Mouse (Mus musculus) layer of hippocampus, adult 8-10 months (tissue): Measurements from ENCODE around the gene Mctp1. TPM values are rescaled to one million over a fixed set of nuclear protein-coding genes. Genes with fewer than 3 reads are reported as not detected.
"Not testable (repeated sequence)": the region's sequence is repeated elsewhere in the genome, so short reads cannot be mapped to it uniquely, and the experiment has no call there.

ENCODE experiments used
- DNase-seq, 2 experiments: peaks; one replicate each; pipeline ENCODE4 v3.0.0; 2022; ENCODE audit warnings: low spot score in 2 of 2
- total RNA-seq, 4 experiments: library from RNA; stranded (reverse); gene quantifications; 2 replicates each; pipeline ENCODE4 v1.2.4; 2022

Mctp1 gene
- total RNA-seq, 4 experiments from 2014 or later: 48.9 to 59.6 (median 55.3) TPM

DNA sequence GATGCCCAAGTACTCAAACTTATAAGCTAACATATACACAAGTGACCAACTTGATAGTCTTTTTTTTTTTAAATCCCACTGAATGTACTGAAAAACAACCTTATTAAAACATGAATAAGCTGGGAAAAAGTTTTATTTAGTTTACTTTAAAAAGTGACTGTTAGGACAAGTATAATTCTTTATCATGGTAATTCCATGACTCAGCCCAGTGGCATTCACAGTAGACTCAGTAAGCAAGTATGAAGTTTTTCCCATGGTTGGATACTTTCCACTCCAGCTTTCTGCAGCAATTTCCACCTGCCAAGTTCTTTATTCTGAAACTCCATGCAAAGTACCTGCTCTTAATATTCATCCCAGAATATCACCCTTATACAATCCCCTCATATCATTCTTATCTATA is 97.3 kb downstream of the Mctp1 start:
- no peak for DNase-seq

DNA sequence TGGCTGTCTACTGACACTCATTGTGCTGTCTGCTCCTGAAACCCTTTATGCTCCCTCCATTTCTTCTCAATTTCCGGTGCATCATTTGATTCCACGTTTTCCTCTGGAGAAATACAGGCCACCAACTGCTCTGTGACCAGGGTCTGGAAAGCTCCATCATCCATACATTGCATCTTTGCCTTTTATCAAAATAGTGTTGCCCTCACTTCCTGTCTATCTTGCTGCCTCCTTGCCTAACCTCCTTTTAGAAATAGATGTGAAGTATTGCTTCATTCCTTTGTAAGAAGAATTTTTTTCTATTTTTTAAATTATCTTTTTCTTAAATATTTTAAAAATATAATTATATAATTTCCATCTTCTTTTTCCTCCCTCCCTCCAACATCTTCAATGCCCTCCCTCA is 98.7 kb downstream of the Mctp1 start:
- no peak for DNase-seq

DNA sequence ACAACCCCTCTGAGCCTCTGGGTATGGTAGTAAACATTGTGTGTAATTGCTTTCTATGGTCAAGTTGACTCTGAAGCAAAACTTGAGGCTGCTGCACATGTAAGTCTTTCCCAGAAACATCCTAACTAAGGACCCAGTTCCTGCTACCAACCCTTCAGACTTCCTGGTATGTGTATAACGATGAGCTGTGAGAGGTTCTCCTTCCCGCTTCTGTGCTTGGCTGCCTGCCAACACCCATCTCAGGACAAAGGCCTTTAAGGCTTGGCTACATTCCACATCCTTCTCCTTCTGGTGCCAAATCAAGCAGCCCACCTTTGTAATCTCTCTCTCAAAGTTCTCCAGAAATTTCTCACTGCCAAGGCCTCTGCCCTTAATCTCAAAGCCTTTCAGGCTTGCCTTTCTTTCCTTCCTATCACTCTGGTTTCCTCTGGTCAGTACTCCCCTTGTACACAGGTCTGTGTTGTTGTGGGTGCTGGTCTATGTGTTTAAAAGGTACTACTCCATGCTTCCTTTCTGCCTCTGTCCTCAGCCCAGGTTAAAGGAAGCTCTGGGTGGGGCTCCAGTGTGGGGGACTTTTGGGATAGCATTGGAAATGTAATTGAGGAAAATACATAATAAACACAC is 99.9 kb downstream of the Mctp1 start:
- DNase-seq: no peak

DNA sequence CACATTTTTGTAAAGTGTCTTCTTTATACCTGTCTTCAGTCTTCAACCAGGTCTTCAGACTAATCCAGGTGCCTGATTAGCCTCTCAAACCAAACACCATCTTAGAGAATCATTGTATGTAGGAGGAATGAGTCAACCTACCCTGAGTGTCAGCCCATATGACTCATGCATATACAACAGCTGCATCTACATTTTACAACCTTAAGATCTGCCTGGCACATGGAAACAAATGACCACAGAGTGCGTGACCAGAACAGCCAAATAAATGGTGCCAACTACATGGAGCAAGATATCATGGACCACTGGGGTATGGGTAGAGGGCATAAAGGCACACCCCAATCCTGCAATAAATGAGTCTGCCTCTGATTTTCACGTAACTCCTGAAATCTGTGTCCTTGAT is 131.6 kb downstream of the Mctp1 start:
- no peak for DNase-seq

DNA sequence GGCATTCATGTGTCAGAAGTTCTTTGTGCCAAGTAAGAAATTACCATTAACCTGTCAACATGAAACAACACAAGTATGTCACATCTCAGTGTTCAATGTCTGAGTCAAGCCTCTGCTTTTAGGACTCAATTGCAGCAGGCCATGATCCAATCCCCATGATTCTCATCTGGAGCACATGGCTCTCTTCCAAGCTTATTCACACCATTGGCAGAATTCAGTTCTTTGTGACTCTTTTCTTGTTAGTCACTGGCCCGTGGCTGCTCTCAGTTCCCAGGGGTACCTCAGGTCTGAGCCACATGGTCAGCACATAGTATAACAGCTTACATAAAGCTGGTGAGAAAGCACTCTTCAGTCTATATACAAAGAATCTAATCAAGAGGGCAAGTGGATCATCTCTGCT is 138.8 kb downstream of the Mctp1 start:
- no peak for DNase-seq

DNA sequence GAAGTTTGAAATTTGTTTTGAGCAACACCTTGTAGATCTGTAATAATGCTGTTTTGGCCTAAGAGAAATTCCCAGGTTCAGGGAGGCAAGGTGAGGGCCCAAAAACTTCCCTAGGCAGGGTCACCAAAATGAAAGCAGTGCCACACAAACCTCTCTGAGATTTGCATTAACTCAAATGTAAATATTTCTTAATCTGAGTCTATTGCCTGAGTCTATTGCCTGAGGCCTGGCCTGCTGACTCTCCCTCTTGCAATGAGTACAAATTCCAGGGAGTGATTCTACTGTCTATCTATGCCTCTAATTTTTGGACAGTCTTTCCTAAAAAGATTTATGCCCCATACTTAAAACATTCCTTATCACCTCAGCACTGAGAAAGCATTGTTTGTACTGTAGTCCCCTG is 143.0 kb downstream of the Mctp1 start:
- DNase-seq: no peak

DNA sequence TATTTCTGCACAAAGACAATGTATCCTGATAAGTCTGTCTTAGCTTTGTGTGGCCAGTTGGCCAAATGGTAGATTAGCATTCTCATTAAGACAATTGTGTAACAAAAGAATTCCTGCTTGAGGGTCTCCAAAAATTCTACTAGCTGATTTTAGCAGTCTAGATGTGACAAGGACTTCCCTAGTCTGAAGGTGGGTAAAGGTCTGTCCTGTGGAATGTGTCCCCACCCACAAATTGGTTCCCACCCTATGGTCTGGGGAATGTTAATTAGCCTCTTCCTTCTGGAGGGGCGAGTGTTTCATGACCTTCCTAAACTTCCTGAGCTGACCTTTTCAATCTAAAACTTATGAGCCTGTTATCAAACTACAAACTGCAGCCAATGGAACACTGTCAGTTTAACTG is 143.4 kb downstream of the Mctp1 start:
- no peak for DNase-seq

DNA sequence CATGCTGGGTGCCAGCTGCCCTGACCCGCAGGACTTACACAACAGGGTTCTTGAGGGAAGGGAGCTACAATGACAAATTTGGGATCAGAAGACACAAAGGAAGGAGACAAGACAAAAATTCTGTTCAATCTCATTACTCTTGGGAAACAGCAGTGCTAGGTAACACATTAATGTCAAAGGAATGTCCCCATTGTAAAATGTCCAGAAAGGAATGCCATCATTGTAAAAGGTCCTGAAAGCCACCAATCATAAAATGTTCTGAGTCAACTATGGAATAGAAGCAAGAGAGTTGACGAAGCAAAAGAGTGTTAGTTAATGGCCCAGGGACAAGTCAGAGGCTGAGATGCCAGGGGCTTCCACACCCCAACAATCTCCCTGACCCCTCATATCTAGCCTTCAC is 145.6 kb downstream of the Mctp1 start:
- no peak for DNase-seq

DNA sequence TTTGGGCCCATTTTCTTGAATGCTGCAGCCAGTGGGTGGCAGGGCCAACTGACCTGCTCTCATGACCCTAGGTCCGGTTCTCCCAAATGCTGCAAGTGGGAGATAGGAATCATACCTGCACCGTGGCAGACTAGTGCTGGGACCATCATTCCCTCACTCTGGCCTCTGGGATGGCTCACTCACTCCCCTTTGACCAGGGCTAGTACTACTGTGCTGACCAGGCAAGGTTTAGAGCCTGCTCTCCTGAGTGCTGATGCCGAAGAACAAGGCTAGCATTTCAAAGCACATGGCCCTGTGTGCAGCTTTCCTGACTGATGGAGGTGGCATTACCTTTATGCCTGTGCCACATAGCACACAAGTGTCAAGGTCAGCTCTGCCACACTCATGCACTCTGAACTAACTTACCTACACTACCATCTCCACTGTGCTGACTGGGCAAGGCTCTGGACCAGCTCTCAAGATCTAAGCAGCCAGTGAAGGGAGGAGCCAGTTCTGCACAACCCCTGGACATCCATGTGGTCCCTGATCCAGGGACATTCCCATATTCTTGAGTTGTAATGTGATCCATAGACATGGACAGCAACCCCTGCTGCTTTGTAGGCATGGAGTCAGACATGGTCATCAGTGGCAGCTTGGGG is 146.7 kb downstream of the Mctp1 start:
- no peak for DNase-seq

DNA sequence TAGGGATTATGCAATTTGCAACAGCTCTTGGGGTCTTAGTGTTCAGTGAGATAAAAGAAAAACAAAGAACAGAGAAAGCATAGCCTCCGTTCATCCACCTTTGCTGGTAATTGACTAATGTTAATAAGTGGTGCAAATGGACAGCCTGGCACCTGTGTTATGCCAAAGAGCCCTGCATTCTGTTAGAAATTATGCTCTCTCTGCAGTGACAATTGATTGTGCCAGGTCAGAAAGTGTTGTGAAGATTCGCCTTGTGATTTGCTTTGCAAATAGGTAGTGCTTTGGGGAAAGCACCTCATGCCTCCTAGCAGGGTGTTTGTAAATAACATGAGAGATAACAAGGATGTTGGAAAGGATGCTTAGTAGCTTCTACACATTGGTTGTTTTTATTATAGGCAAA is 163.5 kb downstream of the Mctp1 start:
- DNase-seq: no peak

DNA sequence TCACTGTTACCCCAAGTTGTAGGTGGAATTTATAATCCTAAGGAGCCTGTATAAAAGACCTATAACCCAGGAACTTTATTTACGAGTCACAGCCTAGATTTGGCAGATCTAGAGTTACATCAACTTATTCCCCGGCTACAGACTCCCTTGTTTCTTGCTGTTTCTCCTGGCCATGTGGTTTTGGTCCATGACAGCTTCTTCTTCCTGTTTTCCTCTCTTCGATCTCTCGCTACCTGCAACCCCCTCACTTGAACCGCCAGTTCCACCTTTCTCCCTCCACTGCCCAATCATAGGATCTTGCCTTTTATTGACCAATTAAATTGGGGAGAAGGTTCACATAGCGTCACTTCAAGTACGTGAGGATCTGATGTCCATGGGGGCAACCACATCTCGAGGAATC is 176.6 kb downstream of the Mctp1 start:
- DNase-seq: no peak

DNA sequence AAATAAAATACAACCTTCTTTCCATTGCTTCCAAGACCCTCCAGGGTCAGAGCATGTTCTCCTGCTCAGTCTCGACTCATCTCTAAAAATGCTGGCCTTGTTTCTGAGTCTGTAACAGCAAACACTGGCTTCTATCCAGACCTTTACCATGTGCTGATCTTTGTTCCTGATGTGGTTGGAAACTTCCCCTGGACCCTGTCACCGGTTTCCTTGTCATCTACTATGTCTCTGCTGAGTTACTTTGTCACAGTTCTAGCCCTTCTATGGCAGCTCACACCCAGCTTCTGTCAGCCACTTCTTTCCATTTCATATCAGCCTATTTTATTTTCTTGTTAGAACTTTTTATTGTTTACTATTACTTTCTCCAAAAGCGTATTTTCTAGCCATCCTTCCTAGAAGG is 177.3 kb downstream of the Mctp1 start:
- no peak for DNase-seq

DNA sequence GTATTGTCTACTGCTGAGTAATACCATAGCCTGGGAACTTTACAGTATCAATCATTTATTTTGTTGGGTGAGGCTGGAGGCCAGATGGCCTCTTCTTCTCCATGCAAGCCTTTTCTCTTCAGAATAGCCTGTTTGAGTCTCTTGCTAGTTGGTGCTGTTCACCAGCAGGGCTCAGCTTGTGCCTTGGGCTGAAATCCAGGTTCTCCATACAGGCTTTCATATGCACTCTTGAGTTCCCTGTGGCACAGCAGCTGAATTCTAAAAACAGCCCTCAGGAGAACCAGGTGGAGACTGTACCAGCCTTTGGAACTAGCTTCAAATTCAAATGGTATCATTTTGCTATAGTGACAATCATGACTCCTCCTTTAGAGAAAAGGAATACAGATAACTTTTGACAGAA is 179.7 kb downstream of the Mctp1 start:
- DNase-seq: no peak

DNA sequence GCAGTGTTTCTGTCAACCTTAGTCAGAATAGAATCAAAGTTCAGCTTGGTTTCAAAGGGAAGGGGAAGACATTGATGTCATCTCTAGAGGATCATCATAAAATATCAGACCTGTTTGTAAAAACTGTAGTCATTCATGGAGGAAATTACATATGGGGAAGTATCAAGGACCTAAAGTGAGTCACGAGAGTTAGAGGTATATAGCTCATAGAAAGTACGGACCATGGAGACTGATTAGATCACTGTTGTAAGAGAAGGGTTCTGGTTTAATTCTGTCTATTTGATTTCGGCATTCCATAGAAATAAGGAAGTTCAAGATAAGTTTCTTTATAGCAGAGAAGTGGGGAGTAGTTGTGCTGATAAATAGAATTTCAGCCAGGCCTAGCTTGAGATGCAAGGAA is 181.7 kb downstream of the Mctp1 start:
- DNase-seq: no peak

DNA sequence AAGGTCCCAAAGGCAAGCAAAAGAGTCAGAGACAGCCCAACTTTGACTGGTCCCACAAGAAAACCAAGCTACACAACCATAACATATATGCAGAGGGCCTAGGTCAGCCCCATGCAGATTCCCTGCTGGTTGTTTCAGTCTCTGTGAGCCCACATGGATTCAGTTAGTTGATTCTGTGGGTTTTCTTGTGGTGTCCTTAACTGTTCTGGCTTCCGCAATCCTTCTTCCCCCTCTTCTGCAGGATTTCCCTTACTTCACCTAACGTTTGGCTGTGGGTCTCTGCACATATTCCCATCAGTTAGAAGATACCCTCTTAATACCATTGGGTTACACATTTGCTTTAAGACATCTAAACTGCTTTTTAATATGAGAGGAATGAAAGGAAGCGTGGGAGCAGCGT is 183.1 kb downstream of the Mctp1 start:
- no peak for DNase-seq

DNA sequence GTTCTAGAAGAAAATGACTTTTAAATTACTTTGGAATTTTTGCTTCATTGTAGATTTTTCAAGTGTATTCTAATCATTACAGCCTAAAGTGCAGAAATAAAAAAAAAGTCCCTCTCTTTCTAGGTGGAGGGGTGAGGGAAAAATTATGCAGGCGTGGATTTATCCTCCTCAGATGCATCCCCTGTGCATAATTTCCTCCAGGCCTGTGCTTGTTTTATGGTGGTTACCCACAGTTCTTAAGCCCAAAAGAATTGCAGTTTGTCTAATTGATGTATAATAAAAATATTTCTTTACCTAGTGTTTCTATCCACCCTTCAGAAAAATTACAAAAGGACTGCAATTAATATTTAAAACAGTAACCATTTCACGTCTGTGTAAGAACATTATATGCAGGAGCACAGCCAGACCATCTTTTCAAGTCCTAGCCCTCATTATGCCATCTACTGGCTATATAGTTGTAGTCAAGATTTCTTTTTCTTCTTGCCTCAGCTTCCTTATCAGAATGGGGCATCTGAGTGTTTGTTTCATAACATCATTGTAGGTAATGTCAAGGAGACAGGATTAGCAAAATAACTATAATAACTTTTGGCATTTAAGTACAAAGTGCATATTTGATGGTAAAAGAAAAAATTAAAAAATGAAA is 184.4 kb downstream of the Mctp1 start:
- no peak for DNase-seq

DNA sequence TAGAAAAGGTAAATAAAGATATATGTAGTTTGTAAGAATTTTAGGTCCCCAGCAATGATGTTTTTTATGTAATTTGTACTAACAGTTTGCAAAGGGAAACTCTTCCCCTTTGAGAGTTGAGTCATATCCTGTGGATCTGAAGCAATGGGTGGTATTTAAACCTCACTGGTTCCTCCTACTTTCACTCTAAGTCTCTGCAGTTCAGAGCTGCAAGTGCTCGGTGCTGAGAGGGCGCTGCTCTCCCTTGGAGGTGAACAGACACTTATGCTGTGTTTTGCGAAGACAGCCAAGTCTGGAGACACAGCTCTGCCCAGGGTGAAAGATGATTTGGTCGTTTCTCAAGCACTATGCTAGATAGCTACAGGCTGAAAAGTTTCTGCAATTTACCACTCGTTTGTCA is 195.1 kb downstream of the Mctp1 start:
- DNase-seq: peak in 1 of 2 experiments; percentile 9

DNA sequence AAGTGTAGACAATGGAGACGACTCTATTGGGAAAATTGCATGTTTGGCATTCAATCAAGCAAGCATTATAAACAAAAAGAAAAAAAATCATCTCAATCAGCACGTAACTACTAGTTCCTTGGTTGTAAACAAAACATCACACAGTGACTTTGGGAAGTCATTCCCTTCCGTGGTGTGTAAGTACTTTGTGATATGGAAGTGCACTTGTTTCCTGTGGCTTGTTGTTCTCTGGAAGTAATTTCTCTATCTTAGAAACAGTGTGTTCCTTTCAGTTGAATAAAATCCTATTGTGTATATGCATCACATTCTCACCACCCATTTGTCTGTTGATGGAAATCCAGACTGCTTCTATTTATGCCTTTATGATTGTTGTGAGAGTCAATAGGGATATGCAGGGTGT is 201.1 kb downstream of the Mctp1 start:
- DNase-seq: no peak

DNA sequence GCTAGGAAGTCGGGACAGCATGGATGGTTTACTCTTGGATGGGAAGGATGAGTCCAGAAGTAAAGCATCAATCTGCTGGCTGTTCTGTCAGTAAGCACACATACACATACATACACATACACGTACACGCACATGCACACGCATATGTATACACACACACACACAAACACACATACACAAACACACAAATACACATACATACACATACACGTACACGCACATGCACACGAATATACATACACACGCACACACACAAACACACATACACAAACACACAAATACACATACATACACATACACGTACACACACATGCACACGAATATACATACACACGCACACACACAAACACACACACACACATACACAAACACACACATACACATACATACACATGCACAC is 206.4 kb downstream of the Mctp1 start:
- not testable (repeated sequence) for DNase-seq

DNA sequence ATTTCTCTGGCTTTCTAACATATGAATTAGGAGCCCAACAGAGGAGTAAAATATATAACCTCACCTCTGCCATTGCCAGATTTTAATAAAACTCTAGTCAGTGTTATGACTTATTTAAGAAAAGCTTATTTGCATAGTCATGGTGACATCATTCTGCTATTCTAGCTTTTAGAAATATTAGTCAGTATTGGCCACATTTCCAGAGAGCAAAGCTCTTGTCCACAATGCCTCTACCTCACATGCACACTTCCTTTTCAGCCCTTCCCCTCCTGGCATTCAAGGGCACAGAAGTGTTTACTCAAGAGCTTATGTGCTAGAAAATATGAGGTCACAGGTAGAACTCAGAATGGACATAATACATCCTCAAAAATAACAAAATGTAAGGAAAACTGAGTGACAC is 206.9 kb downstream of the Mctp1 start:
- no peak for DNase-seq

DNA sequence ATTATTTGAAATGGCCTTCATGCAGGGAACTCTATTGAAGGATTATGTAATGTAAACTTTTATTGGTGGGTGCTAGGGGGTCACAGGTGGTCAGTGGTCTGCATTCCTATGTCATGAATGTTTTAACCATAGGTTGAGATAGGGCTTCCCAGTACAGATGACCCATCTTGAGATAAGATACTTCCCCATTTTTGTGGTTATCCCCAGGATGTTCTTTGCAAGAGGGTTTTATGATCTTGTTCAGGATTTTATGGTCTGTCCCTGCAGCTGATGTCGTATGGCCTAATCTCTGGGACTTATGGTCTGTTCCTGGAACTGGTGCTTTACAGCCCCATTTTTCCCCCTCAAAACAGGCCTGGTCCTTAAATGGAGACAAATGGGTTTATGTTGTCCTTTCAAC is 207.4 kb downstream of the Mctp1 start:
- no peak for DNase-seq

DNA sequence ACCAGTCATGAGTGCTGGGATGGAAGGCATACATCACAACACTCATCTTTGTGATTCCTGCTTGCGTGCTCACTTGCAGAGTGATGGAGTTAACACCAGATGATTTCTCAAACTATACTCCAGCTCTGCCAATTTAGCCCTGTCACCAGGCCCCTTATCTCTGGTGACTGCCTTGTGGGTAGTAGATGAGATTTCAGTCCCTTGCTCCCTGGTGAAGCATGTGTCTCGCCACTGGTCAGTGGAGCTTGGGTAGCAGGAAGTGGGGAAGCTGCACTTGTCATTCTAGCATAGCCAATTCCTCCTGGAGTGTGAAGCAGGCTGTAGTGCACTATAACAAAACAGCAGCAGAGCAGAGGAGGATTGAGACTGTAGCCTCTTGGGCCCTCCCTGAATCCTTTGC is 208.6 kb downstream of the Mctp1 start:
- DNase-seq: no peak

DNA sequence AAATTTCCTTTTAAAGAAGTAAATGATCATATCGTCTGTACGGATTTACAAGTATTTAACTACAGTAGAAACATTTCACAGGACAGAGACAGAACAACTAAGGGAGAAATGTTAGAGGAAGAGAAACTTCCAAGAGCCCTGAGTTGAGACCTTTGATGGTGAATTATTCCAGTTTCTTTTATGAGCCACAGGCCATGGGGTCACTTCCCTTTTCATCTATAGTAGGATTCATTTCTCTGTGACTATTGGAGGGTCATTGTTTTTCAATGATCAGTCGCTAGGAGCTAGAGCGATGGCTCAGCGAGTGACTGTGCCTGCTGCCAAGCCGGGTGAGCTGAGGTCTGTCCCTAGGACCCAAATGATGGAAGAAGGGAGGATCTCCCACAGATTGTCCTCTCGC is 212.7 kb downstream of the Mctp1 start:
- no peak for DNase-seq
